In the genomic region with DNA sequence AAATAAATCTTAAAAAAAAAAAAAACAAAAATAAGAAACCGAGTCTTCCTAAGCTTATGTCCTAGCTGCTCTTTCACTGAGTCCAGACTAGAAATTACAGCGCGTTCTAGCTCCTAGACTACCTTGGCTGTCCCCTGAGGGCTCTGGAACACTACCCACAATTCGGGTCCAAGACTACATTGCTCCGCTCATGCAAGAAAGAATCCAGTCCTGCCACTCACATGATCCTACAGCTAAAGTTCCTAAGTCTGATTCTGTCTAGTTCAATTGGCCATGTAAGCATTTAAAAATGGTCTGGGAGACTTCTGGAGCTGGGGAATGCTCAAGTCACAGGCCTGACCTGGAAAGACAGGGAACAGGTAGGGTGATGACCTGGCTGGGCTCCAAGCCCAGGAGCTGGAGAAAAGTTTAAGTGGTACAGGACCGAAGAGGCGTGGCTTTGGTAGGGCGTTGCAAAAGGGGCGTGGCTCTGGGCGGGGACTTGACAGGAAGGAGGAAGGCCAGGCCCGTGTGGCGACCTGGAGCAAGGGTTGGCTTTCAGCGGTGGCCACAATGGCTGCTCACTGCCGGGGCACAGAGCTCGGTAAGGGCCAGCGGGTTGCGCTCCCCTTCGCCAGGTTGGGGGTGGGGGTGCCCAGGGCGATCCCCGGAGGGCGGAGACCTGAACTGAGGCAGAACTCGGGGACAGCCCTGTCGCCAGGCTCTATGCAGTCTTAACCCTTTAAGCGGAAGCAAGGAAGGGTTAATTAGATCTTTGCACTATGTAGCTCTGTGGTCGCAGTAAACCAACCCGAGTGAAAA, we compare ENCODE assay signal across 8 mouse cellular contexts. TPM values are rescaled to one million over a fixed set of nuclear protein-coding genes. Genes with fewer than 3 reads are reported as not detected.
DNase-seq lines count a peak whose midpoint lies in the region; ATAC-seq and TF ChIP-seq lines count a peak whose summit lies in the region.

A gene (plus strand): TSS at position 491 of the 801 bp plus-strand sequence.

- H3K27ac ChIP-seq in embryonic facial prominence, embryonic 15.5 days (replicated peaks): no peak within 1 kb of the TSS
- peak within 1 kb of the TSS; percentile 90 for H3K27ac ChIP-seq in heart, embryonic 10.5 days
- H3K27ac ChIP-seq in kidney, embryonic 14.5 days (ENCODE audit: low read depth, low read length): peak within 1 kb of the TSS; percentile 65; the same call in 1 of the 2 replicates
- peak within 1 kb of the TSS; percentile 63 for H3K27ac ChIP-seq in liver, embryonic 14.5 days
- H3K27ac ChIP-seq in stomach, postnatal 0 days (replicated peaks): peak within 1 kb of the TSS; percentile 78

- no peak for TF ChIP-seq EP300 in liver, embryonic 14.5 days (IDR thresholded peaks at IDR 0.05; ENCODE audit: low read depth)
- no peak for TF ChIP-seq EP300 in stomach, postnatal 0 days (optimal IDR thresholded peaks at IDR 0.05)

- DNase-seq in adrenal gland, postnatal 4 days (ENCODE audit: low spot score in 2 of 2): peak; percentile 48 to 78
- DNase-seq in heart, embryonic 10.5 days (ENCODE audit: low spot score): peak; percentile 95
- DNase-seq in liver, embryonic 14.5 days (ENCODE audit: low read depth in 3 of 3, low spot score in 3 of 3): peak; percentile 77 to 85 (median 78)
- peak; percentile 90 for DNase-seq in neural tube, embryonic 10.5 days (ENCODE audit: extremely low spot score, low spot score)
- peak; percentile 94 for DNase-seq in stomach, postnatal 0 days (ENCODE audit: low spot score)

- H3K79me3 ChIP-seq in C2C12 (ENCODE audit: low read depth): no peaks in the 10 kb centered on the region

- H3K9me3 ChIP-seq in embryonic facial prominence, embryonic 15.5 days (replicated peaks): no peaks in the 10 kb centered on the region
- no peaks in the 10 kb centered on the region for H3K9me3 ChIP-seq in heart, embryonic 10.5 days
- no peaks in the 10 kb centered on the region for H3K9me3 ChIP-seq in kidney, embryonic 14.5 days (ENCODE audit: control insufficient read depth, low read length)
- H3K9me3 ChIP-seq in liver, embryonic 14.5 days (ENCODE audit: control insufficient read depth, low read length): no peaks in the 10 kb centered on the region
- no peaks in the 10 kb centered on the region for H3K9me3 ChIP-seq in stomach, postnatal 0 days (ENCODE audit: control insufficient read depth, low read length)

- ATAC-seq in embryonic facial prominence, embryonic 15.5 days (ENCODE audit: insufficient number of reproducible peaks, low FRiP score, low TSS enrichment, low read depth): peak; percentile 80
- peak; percentile 95 for ATAC-seq in kidney, embryonic 14.5 days (ENCODE audit: low FRiP score, low TSS enrichment)
- ATAC-seq in liver, embryonic 14.5 days (ENCODE audit: insufficient read depth): peak; percentile 93
- peak; percentile 88 for ATAC-seq in stomach, postnatal 0 days (ENCODE audit: low FRiP score, low TSS enrichment)

- peak within 1 kb of the TSS; percentile 22; the same call in 1 of the 2 replicates for H3K9ac ChIP-seq in embryonic facial prominence, embryonic 15.5 days
- H3K9ac ChIP-seq in kidney, embryonic 14.5 days (ENCODE audit: low read depth, low read length): peak within 1 kb of the TSS; percentile 65
- peak within 1 kb of the TSS; percentile 75 for H3K9ac ChIP-seq in liver, embryonic 14.5 days (replicated peaks)
- peak within 1 kb of the TSS; percentile 81 for H3K9ac ChIP-seq in stomach, postnatal 0 days (ENCODE audit: low read length)

- H3K36me3 ChIP-seq in C2C12 (ENCODE audit: control insufficient read depth, insufficient read depth): peaks cover 33% of the 10 kb centered on the region
- peaks cover 20% of the 10 kb centered on the region for H3K36me3 ChIP-seq in embryonic facial prominence, embryonic 15.5 days
- H3K36me3 ChIP-seq in heart, embryonic 10.5 days: peaks cover 26% of the 10 kb centered on the region
- H3K36me3 ChIP-seq in kidney, embryonic 14.5 days (ENCODE audit: control insufficient read depth, insufficient read depth, low read length): peaks cover 24% of the 10 kb centered on the region
- H3K36me3 ChIP-seq in liver, embryonic 14.5 days (replicated peaks; ENCODE audit: control insufficient read depth, insufficient read depth, low read depth): peaks cover 14% of the 10 kb centered on the region
- peaks cover 7% of the 10 kb centered on the region; the same call in 1 of the 2 replicates for H3K36me3 ChIP-seq in stomach, postnatal 0 days (ENCODE audit: control insufficient read depth, insufficient read depth, low read length)

- peak within 1 kb of the TSS; percentile 61 for H3K4me2 ChIP-seq in embryonic facial prominence, embryonic 15.5 days (replicated peaks)
- H3K4me2 ChIP-seq in kidney, embryonic 14.5 days (replicated peaks; ENCODE audit: low read depth, low read length): peak within 1 kb of the TSS; percentile 69
- H3K4me2 ChIP-seq in liver, embryonic 14.5 days (ENCODE audit: low read depth): peak within 1 kb of the TSS; percentile 71
- peak within 1 kb of the TSS; percentile 81 for H3K4me2 ChIP-seq in stomach, postnatal 0 days (replicated peaks; ENCODE audit: low read depth)

- H3K27me3 ChIP-seq in C2C12 (ENCODE audit: control insufficient read depth, insufficient read depth, insufficient read length): no peaks in the 10 kb centered on the region
- no peaks in the 10 kb centered on the region for H3K27me3 ChIP-seq in embryonic facial prominence, embryonic 15.5 days
- no peaks in the 10 kb centered on the region for H3K27me3 ChIP-seq in heart, embryonic 10.5 days (ENCODE audit: insufficient read depth, poor library complexity, severe bottlenecking)
- H3K27me3 ChIP-seq in kidney, embryonic 14.5 days (ENCODE audit: control insufficient read depth, insufficient read depth, low read length): no peaks in the 10 kb centered on the region
- no peaks in the 10 kb centered on the region for H3K27me3 ChIP-seq in liver, embryonic 14.5 days (ENCODE audit: control insufficient read depth, insufficient read depth, low read length)
- H3K27me3 ChIP-seq in stomach, postnatal 0 days (ENCODE audit: control insufficient read depth, insufficient read depth, low read length): no peaks in the 10 kb centered on the region

- H3K4me1 ChIP-seq in embryonic facial prominence, embryonic 15.5 days: 0 out of 2 replicates have a peak, but pooled peaks cover 4% of the 10 kb centered on the region
- peaks cover 15% of the 10 kb centered on the region for H3K4me1 ChIP-seq in heart, embryonic 10.5 days
- 0 out of 2 replicates have a peak, but pooled peaks cover 4% of the 10 kb centered on the region for H3K4me1 ChIP-seq in kidney, embryonic 14.5 days (ENCODE audit: control insufficient read depth, insufficient read depth, low read length)
- H3K4me1 ChIP-seq in liver, embryonic 14.5 days (replicated peaks; ENCODE audit: control insufficient read depth in 2 of 2, insufficient read depth in 2 of 2, low read length in 1 of 2): peaks cover 0 to 4% of the 10 kb centered on the region in 2 experiments; a peak in 1 of 4 replicates
- H3K4me1 ChIP-seq in stomach, postnatal 0 days (replicated peaks; ENCODE audit: control insufficient read depth, insufficient read depth): no peaks in the 10 kb centered on the region

- TF ChIP-seq CTCF in C2C12 (IDR thresholded peaks at IDR 0.05; ENCODE audit: control insufficient read depth, insufficient read depth, insufficient read length): no peak
- 0 out of 2 replicates have a peak, but pooled peaks have one; percentile 3 for TF ChIP-seq CTCF in liver, embryonic 14.5 days (IDR thresholded peaks at IDR 0.05; ENCODE audit: low read depth)
- no peak for TF ChIP-seq CTCF in stomach, postnatal 0 days (IDR thresholded peaks at IDR 0.05; ENCODE audit: low read depth)

- H3ac ChIP-seq in C2C12 (ENCODE audit: control insufficient read depth, insufficient read length, low read depth): peak within 1 kb of the TSS; percentile 80

- 8% methylated on average over 26 of the region's 26 CpGs for WGBS in embryonic facial prominence, embryonic 15.5 days
- WGBS in heart, embryonic 10.5 days: 12% methylated on average over 26 of the region's 26 CpGs
- WGBS in kidney, embryonic 14.5 days: 9% methylated on average over 26 of the region's 26 CpGs
- 12% methylated on average over 26 of the region's 26 CpGs for WGBS in liver, embryonic 14.5 days (ENCODE audit: insufficient replicate concordance)
- WGBS in stomach, postnatal 0 days: 10% methylated on average over 26 of the region's 26 CpGs

- peaks cover 11% of the 10 kb centered on the region for H3K79me2 ChIP-seq in C2C12 (ENCODE audit: control insufficient read depth, insufficient read depth)

- peak within 1 kb of the TSS; percentile 48 for H3K4me3 ChIP-seq in C2C12 (ENCODE audit: insufficient read depth, poor library complexity, severe bottlenecking)
- H3K4me3 ChIP-seq in embryonic facial prominence, embryonic 15.5 days (replicated peaks): peak within 1 kb of the TSS; percentile 59
- peak within 1 kb of the TSS; percentile 73 for H3K4me3 ChIP-seq in heart, embryonic 10.5 days
- peak within 1 kb of the TSS; percentile 71 for H3K4me3 ChIP-seq in kidney, embryonic 14.5 days (ENCODE audit: low read length)
- peak within 1 kb of the TSS; percentile 85 to 98 for H3K4me3 ChIP-seq in liver, embryonic 14.5 days (ENCODE audit: insufficient read depth in 1 of 2, low read depth in 2 of 2, low read length in 2 of 2)
- peak within 1 kb of the TSS; percentile 74 for H3K4me3 ChIP-seq in stomach, postnatal 0 days (ENCODE audit: low read depth, low read length)

TF ChIP-seq in C2C12, 6 proteins besides CTCF, POLR2A, EP300 and RAD21:
- TF ChIP-seq MYOD1 (IDR thresholded peaks at IDR 0.05; ENCODE audit: control insufficient read depth, insufficient read length, low read depth) (no peak), MYOG (IDR thresholded peaks at IDR 0.05; ENCODE audit: control insufficient read depth, extremely low read depth, insufficient read length) (no peak), USF1 (IDR thresholded peaks at IDR 0.05; ENCODE audit: low read depth) (no peak), CEBPB (IDR thresholded peaks at IDR 0.05; ENCODE audit: low read depth) (no peak), MAX (IDR thresholded peaks at IDR 0.05) (no peak), FOSL1 (IDR thresholded peaks at IDR 0.05; ENCODE audit: insufficient read depth, low read length, poor library complexity, severe bottlenecking) (no peak)

RNA-seq across cellular contexts. Expression of the gene that starts here (rescaled TPM):
- polyA plus RNA-seq in C2C12 (2012; fragmentation: generic; extraction: Trizol): 17.7 TPM
- 10 to 100 TPM; 35.9 to 38.0 TPM for total RNA-seq in adrenal gland, postnatal 4 days (2021)
- polyA plus RNA-seq in embryonic facial prominence, embryonic 15.5 days (2015; fragmentation: Nextera tagmentation; extraction: Ambion mirVana): 44.4 TPM in 2 replicates
- polyA plus RNA-seq in heart, embryonic 10.5 days (2016; fragmentation: Nextera tagmentation; extraction: Ambion mirVana): 76.1 and 79.9 TPM in 2 replicates
- 68.7 and 73.1 TPM in 2 replicates for polyA plus RNA-seq in kidney, embryonic 14.5 days (2014; fragmentation: Nextera tagmentation; extraction: Ambion mirVana)
- polyA plus RNA-seq in liver, embryonic 14.5 days (2012; rRNA removed): 11.1 and 16.1 TPM in 2 replicates
- 45.3 and 47.1 TPM in 2 replicates for polyA plus RNA-seq in liver, embryonic 14.5 days (2014; fragmentation: Nextera tagmentation; extraction: Ambion mirVana)
- polyA plus RNA-seq in stomach, postnatal 0 days (2015; fragmentation: Nextera tagmentation; extraction: Ambion mirVana): 47.1 and 49.4 TPM in 2 replicates

Comparison
In these comparisons a context has a peak if more than half of its experiments do, and no peak if none do; other contexts are left out.
1. H3K9ac ChIP-seq: peak in every context shown above with its lines; median percentile 81 in stomach, postnatal 0 days; 75 in liver, embryonic 14.5 days; 65 in kidney, embryonic 14.5 days; 22 in embryonic facial prominence, embryonic 15.5 days.